Mouse (Mus musculus) gastrocnemius, postnatal 25 days (tissue): Measurements from ENCODE around the gene Rd3l. TPM values are rescaled to one million over a fixed set of nuclear protein-coding genes. Genes with fewer than 3 reads are reported as not detected.

ENCODE experiments used
- total RNA-seq, 2 experiments: library from RNA; stranded (reverse); gene quantifications; 1 replicate in 1 of 2; 2 replicates in 1 of 2; pipeline ENCODE4 v1.2.3; 2021

Rd3l gene
- total RNA-seq, 2 experiments from 2014 or later = not detected

Other genes with a start within 250 kb of the Rd3l start
- gene Klc1, start 222.5 kb downstream of the Rd3l start, total RNA-seq = 10 to 100 TPM; 59.9 to 68.0 TPM
- under 1 TPM; 0.15 to 0.24 TPM for gene Xrcc3, start 167.4 kb downstream of the Rd3l start, total RNA-seq
- 10 to 100 TPM; 13.0 to 15.0 TPM for gene Zfyve21, start 167.1 kb downstream of the Rd3l start, total RNA-seq
- gene Ppp1r13b, start 73.2 kb downstream of the Rd3l start, total RNA-seq = 1 to 10 TPM; 5.3 to 6.1 TPM
- gene Atp5mpl, start 14.3 kb downstream of the Rd3l start, total RNA-seq = 100 to 1,000 TPM; 775 to 816 TPM
- gene Tdrd9, start 9.8 kb downstream of the Rd3l start, total RNA-seq = under 1 TPM; 0.08 to 0.46 TPM
- not detected for gene Aspg, start 125.4 kb upstream of the Rd3l start, total RNA-seq
- gene Kif26a, start 164.9 kb upstream of the Rd3l start, total RNA-seq = 1 to 10 TPM; 5.3 to 5.5 TPM